Mouse (Mus musculus) liver, postnatal 0 days (tissue): ENCODE measurements around the gene Olfr1199.

ENCODE experiments used
- CTCF ChIP-seq: sonication (generic); IDR thresholded peaks from 2 replicates; pipeline ENCODE4 v1.5.1; 2016; ENCODE audit warnings: antibody characterized with exemption, low read depth
- EP300 ChIP-seq: IDR thresholded peaks from 2 replicates; pipeline ENCODE4 v1.6.1; 2016; ENCODE audit warnings: antibody characterized with exemption, low read depth, mild to moderate bottlenecking

DNA sequence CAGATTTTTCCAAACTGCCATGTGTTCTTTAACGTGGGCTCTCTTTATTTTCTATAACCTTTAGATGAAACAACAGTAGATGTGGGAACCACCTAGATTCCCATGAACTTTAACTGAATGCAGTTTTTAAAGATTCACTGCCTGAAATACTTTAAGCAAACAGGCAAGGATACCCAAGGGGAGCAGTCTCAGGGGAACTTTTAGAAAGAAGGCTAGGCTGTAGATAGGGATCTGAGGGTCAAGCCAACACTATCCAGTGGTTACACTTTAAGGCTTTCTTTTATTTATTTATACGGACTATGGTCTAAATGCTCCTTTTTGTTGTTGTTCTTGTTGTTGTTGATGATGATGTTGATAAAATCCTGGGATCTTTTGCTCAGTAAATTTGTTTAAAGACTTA, 10.1 kb upstream of the Olfr1199 start, which contains the start of gene Olfr1200:
- no peak for TF ChIP-seq CTCF
- TF ChIP-seq EP300 = no peak
